Mouse (Mus musculus) limb, embryonic 13.5 days (tissue): ENCODE results near the gene Tnfrsf13c. TPM values are rescaled to one million over a fixed set of nuclear protein-coding genes. Genes with fewer than 3 reads are reported as not detected.

Source experiments
- ATAC-seq: fragments of 200-750 bp; cut with Nextera tagmentation; 2 replicates; pipeline ENCODE4 v1.8.0; 2017; ENCODE audit warnings: low read depth, moderate number of reproducible peaks, moderate TSS enrichment; ENCODE audit not compliant: low FRiP score
- H3K27ac ChIP-seq: fragments of 300-500 bp; sonication (generic); 2 replicates; pipeline ENCODE4 v1.5.1; 2015; ENCODE audit warnings: inconsistent platforms, mild to moderate bottlenecking, moderate library complexity
- H3K27me3 ChIP-seq: fragments of 300-500 bp; sonication (generic); 2 replicates; pipeline ENCODE4 v1.6.1; 2015; ENCODE audit warnings: mild to moderate bottlenecking, inconsistent platforms
- H3K36me3 ChIP-seq: fragments of 300-500 bp; sonication (generic); 2 replicates; pipeline ENCODE4 v1.6.1; 2015; ENCODE audit warnings: inconsistent platforms, mild to moderate bottlenecking, moderate library complexity
- H3K4me1 ChIP-seq: fragments of 300-500 bp; sonication (generic); 2 replicates; pipeline ENCODE4 v1.6.1; 2015; ENCODE audit warnings: inconsistent platforms
- H3K4me2 ChIP-seq: fragments of 300-500 bp; sonication (generic); replicated peaks from 2 replicates; pipeline ENCODE4 v1.6.1; 2015; ENCODE audit warnings: inconsistent platforms, mild to moderate bottlenecking, moderate library complexity
- H3K4me3 ChIP-seq: fragments of 300-500 bp; sonication (generic); 2 replicates; pipeline ENCODE4 v1.5.1; 2015; ENCODE audit warnings: moderate library complexity, mild to moderate bottlenecking, inconsistent platforms
- H3K9ac ChIP-seq: fragments of 300-500 bp; sonication (generic); 2 replicates; pipeline ENCODE4 v1.6.1; 2015; ENCODE audit warnings: mild to moderate bottlenecking, inconsistent platforms
- H3K9me3 ChIP-seq: fragments of 300-500 bp; sonication (generic); 2 replicates; pipeline ENCODE4 v1.6.1; 2016; ENCODE audit warnings: inconsistent platforms
- WGBS: fragments of 180-500 bp; shearing (Covaris S2); methylation state at CpG from one replicate; pipeline ENCODE4 v1.1.7; 2015; 5-methylcytosine and 5-hydroxymethylcytosine counted together
- polyA plus RNA-seq: library from polyadenylated mRNA; unstranded; fragments of >200 nt; fragmentation: Nextera tagmentation; extraction: Ambion mirVana; gene quantifications from 2 replicates; pipeline ENCODE4 v1.2.1, GENCODE M21; 2015

Gene Tnfrsf13c
- polyA plus RNA-seq, 1 experiment from 2014 or later, result 0.15 TPM

- H3K4me1 ChIP-seq, result peaks cover 46% of the 10 kb centered on the region
- H3K27ac ChIP-seq, result no peak overlapping the region
- H3K36me3 ChIP-seq, result no peaks in the 10 kb centered on the region; the same call in 1 of the 2 replicates
- peaks cover 99% of the 10 kb centered on the region for H3K27me3 ChIP-seq
- H3K4me3 ChIP-seq, result peak overlapping the region; percentile 53
- H3K9ac ChIP-seq, result peak overlapping the region; percentile 64
- H3K9me3 ChIP-seq, result no peaks in the 10 kb centered on the region
- WGBS, result under 1% methylated on average over 102 of the region's 112 CpGs
- peak; percentile 34; the same call in 1 of the 2 replicates for ATAC-seq
- H3K4me2 ChIP-seq, result peak overlapping the region; percentile 81
Measured at GRCm38 (mm10) chr15:82211911-82212751, 12.0 kb downstream of the Tnfrsf13c start.

DNA sequence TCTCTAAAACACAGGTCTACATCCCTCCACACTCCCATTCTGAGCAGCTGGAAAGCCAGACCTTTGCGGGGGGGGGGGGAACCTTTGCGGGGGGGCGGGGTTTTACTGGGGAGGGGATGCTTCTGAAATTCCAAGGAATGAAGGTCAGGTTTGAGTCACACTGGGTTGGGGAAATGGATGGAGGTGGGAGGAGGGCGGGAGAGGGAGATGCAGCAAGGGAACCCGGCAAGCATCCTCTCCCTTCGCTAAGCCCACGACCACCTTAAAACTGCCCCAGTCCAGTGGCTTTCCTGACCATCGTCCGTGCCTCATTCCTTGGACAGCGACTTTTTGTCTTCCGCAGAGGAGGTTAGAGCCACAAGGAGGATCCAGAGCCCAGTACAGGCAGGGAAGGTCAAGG is 12.9 kb downstream of the Tnfrsf13c start:
- ATAC-seq, result no peak
- H3K4me2 ChIP-seq, result peak overlapping the region; percentile 81
- peaks cover 99% of the 10 kb centered on the region for H3K27me3 ChIP-seq
- H3K4me1 ChIP-seq, result peaks cover 46% of the 10 kb centered on the region
- WGBS, result 1% methylated on average over 11 of the region's 11 CpGs
- no peak overlapping the region for H3K27ac ChIP-seq
- H3K4me3 ChIP-seq, result peak overlapping the region; percentile 53
- peak overlapping the region; percentile 64; the same call in 1 of the 2 replicates for H3K9ac ChIP-seq
- H3K9me3 ChIP-seq, result no peaks in the 10 kb centered on the region
- peaks cover 4% of the 10 kb centered on the region for H3K36me3 ChIP-seq

DNA sequence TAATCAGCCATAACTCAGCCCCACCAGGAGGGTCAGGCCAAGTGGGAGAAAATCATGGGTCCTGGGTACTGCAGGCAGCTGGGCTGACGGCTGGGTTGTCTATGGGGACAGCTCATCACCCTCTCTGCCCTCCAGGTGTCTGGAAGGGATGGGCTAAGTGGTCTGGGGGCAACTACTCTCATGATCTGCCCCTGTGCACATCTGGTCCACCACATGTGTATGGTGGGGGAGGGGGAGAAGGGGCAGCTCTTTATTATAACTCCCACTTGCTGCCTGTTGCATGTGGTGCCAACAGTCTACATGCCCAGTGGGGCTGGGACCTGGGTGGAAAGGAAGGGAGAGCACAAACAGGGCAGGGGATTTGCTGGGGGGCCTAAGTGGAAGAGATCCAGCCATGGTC is 13.4 kb downstream of the Tnfrsf13c start:
- no peaks in the 10 kb centered on the region for H3K9me3 ChIP-seq
- ATAC-seq, result no peak
- H3K9ac ChIP-seq, result no peak overlapping the region
- peaks cover 45% of the 10 kb centered on the region for H3K4me1 ChIP-seq
- H3K36me3 ChIP-seq, result peaks cover 8% of the 10 kb centered on the region
- no peak overlapping the region for H3K4me3 ChIP-seq
- WGBS, result 16% methylated on average over 1 of the region's 1 CpGs
- peaks cover 99% of the 10 kb centered on the region for H3K27me3 ChIP-seq
- H3K4me2 ChIP-seq, result no peak overlapping the region
- no peak overlapping the region for H3K27ac ChIP-seq

GRCm38 (mm10) chr15:82209295-82210050 is 14.7 kb downstream of the Tnfrsf13c start:
- no peak overlapping the region for H3K27ac ChIP-seq
- peaks cover 39% of the 10 kb centered on the region for H3K4me1 ChIP-seq
- H3K36me3 ChIP-seq, result peaks cover 22% of the 10 kb centered on the region
- ATAC-seq, result no peak
- no peak overlapping the region for H3K4me2 ChIP-seq
- 73% methylated on average over 13 of the region's 13 CpGs for WGBS
- H3K4me3 ChIP-seq, result no peak overlapping the region
- H3K9ac ChIP-seq, result no peak overlapping the region
- H3K27me3 ChIP-seq, result peaks cover 99% of the 10 kb centered on the region
- no peaks in the 10 kb centered on the region for H3K9me3 ChIP-seq

DNA sequence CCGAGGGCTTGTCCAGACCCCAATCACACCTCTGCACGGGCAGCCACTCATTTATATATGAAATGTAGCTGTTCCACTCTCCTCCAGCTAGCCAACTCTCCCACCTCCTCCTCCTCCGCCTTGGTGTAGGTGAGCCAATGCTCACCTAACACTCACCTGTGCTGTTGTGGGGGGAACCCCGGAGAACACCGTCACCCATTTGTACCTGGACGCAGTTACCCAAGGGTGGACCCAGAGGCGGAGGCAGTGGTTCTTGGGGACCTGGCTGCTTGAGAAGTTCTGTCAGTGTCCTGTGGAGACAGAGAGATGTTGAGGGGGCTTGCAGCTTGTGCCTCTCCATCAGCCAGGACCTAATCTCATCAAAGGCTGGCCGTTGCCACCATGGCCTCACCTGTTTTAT is 15.9 kb downstream of the Tnfrsf13c start:
- no peak for ATAC-seq
- no peak overlapping the region for H3K27ac ChIP-seq
- H3K9ac ChIP-seq, result no peak overlapping the region
- H3K27me3 ChIP-seq, result peaks cover 98% of the 10 kb centered on the region
- H3K4me3 ChIP-seq, result no peak overlapping the region
- H3K4me2 ChIP-seq, result no peak overlapping the region
- no peaks in the 10 kb centered on the region for H3K9me3 ChIP-seq
- peaks cover 33% of the 10 kb centered on the region for H3K36me3 ChIP-seq
- 78% methylated on average over 8 of the region's 8 CpGs for WGBS
- H3K4me1 ChIP-seq, result peaks cover 39% of the 10 kb centered on the region

- ATAC-seq, result no peak
- H3K9me3 ChIP-seq, result no peaks in the 10 kb centered on the region
- H3K36me3 ChIP-seq, result peaks cover 40% of the 10 kb centered on the region
- peaks cover 37% of the 10 kb centered on the region for H3K4me1 ChIP-seq
- peak overlapping the region; percentile 40 for H3K4me2 ChIP-seq
- no peak overlapping the region for H3K9ac ChIP-seq
- peak overlapping the region; percentile 10; the same call in 1 of the 2 replicates for H3K4me3 ChIP-seq
- peaks cover 91% of the 10 kb centered on the region for H3K27me3 ChIP-seq
- WGBS, result 13% methylated on average over 30 of the region's 30 CpGs
- H3K27ac ChIP-seq, result no peak overlapping the region
Measured at GRCm38 (mm10) chr15:82207504-82208219, 16.5 kb downstream of the Tnfrsf13c start.

GRCm38 (mm10) chr15:82207105-82207459 is 17.1 kb downstream of the Tnfrsf13c start:
- H3K4me2 ChIP-seq, result peak overlapping the region; percentile 40
- 9% methylated on average over 34 of the region's 34 CpGs for WGBS
- peak overlapping the region; percentile 13; the same call in 1 of the 2 replicates for H3K9ac ChIP-seq
- H3K36me3 ChIP-seq, result peaks cover 46% of the 10 kb centered on the region
- H3K4me1 ChIP-seq, result peaks cover 31% of the 10 kb centered on the region
- peak overlapping the region; percentile 10 for H3K4me3 ChIP-seq
- no peak overlapping the region for H3K27ac ChIP-seq
- no peak for ATAC-seq
- no peaks in the 10 kb centered on the region for H3K9me3 ChIP-seq
- peaks cover 86% of the 10 kb centered on the region for H3K27me3 ChIP-seq

- Histone ChIP-seq H3K36me3 (peaks cover 51% of the 10 kb centered on the region), H3K9ac (0 out of 2 replicates have a peak overlapping the region, but pooled peaks have one; percentile 0), H3K27ac (no peak overlapping the region), H3K4me1 (peaks cover 26% of the 10 kb centered on the region), H3K9me3 (no peaks in the 10 kb centered on the region), H3K27me3 (peaks cover 80% of the 10 kb centered on the region), H3K4me2 (no peak overlapping the region), H3K4me3 (0 out of 2 replicates have a peak overlapping the region, but pooled peaks have one; percentile 10)
- peak; percentile 11; the same call in 1 of the 2 replicates for ATAC-seq
- WGBS, result 49% methylated on average over 9 of the region's 9 CpGs
Measured at GRCm38 (mm10) chr15:82206365-82207104, 17.6 kb downstream of the Tnfrsf13c start.

- no peak overlapping the region for H3K4me3 ChIP-seq
- ATAC-seq, result 0 out of 2 replicates have a peak, but pooled peaks have one; percentile 31
- peaks cover 18% of the 10 kb centered on the region for H3K4me1 ChIP-seq
- peaks cover 63% of the 10 kb centered on the region for H3K27me3 ChIP-seq
- peaks cover 67% of the 10 kb centered on the region for H3K36me3 ChIP-seq
- H3K9me3 ChIP-seq, result no peaks in the 10 kb centered on the region
- no peak overlapping the region for H3K4me2 ChIP-seq
- no peak overlapping the region for H3K9ac ChIP-seq
- no peak overlapping the region for H3K27ac ChIP-seq
- WGBS, result 60% methylated on average over 8 of the region's 10 CpGs
Measured at GRCm38 (mm10) chr15:82204680-82205371, 19.3 kb downstream of the Tnfrsf13c start.

DNA sequence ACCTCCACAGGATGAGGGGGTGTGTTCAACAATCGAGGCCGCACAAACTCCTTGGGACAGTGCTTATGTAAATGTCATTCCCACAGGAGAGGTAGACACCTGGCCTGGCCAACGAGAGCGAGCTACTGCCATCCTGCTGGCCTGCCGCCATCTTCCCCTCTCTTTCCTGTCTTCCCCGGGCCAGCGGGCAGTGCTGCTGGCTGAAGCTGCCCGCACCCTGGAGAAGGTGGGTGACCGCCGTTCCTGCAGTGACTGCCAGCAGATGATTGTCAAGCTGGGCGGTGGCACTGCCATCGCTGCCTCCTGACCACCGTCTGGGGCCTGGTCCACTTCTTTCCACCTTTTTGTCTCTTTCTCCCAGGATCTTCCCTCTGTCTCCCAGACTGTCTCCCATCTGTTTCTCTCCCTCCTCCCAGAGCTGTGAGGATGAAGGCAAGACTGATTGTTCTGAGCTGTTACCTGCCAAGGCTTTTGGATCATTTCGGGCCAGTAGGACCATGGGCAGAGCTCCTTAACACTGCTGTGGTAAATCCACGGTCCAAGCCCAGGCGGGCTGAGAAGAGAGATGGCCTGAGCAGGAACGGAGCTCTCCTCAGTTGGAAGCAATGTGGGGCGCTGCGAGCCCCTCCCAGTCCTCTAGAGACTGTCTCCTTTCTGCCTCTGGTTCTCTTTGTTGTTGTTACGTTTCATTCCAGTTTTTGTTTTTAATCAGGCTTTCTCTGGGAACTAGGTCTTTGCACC is 20.4 kb downstream of the Tnfrsf13c start:
- Histone ChIP-seq H3K9ac (no peak overlapping the region), H3K27me3 (peaks cover 53% of the 10 kb centered on the region), H3K4me1 (peaks cover 18% of the 10 kb centered on the region), H3K4me3 (no peak overlapping the region), H3K4me2 (no peak overlapping the region), H3K27ac (no peak overlapping the region), H3K36me3 (peaks cover 77% of the 10 kb centered on the region), H3K9me3 (no peaks in the 10 kb centered on the region)
- 88% methylated on average over 20 of the region's 20 CpGs for WGBS
- no peak for ATAC-seq
